Mouse (Mus musculus) mammary gland, adult 2 months (tissue): Measurements from ENCODE around the gene Gm40193. TPM values are rescaled to one million over a fixed set of nuclear protein-coding genes. Genes with fewer than 3 reads are reported as not detected.

ENCODE experiments used
- polyA plus RNA-seq: library from polyadenylated mRNA; depleted of rRNA; stranded (reverse); fragments of >200 nt; gene quantifications from 2 replicates; pipeline ENCODE4 v1.2.3, GENCODE M21; 2012; ENCODE audit warnings: low replicate concordance; rRNA removed

Gm40193 gene
- not detected in 2 replicates for polyA plus RNA-seq

DNA sequence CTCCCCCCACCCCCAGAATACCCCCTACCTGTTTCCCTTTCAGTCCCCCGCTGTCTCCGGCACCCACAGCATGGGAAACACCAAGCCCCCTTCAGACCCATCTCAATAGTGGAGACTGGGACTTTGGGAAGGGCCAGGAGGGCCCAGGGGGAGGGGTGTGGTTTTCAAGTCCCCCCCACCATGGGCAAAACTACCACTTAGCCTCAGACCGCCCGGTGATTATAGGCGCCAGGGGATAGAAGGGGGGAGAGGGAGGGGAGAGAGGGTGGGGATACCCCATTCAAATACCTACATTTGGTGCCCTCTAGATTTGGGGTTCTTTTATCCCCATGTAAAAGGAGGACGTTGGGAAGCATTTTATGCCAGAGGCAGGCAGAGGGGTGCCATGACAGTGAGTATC, at the start of gene Gm40193:
Gm40193 (minus strand) TSS at position 101 of the 400 bp plus-strand sequence.

DNA sequence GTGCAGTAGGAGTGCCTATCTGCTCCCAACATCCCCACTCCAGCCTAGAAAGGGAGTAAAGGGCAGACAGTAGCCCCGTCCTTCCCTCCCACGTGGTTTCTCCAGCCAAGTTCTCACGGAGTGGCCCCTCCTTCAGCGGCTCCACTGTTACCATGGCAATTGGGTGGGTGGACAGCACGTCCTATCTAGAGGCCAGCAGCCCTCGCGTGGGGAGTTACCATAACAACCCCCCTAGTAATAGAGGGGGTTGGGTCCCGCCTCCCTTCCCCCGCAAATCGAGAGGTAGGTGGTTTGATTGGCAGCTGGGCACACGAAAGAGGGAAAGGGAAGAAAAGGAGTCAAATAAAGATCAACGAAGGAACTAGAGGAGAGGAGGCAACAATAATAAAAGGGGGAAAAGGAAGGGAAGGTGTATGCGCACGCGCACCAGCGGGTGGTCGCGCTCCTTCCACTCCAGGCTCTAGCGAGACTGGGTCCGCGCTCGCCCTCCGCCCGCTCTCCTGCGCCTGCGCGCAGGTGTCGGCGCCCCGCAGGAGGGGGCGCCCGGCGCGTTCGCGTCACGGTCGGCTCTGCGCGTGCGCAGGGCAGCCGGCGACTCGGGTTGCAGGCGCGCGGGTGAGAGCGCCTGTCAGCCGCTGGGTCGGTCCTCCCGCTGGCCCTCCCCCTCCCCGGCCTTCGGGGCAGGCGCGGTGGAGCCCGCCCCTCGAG, 29.7 kb upstream of the Gm40193 start, which contains the start of gene Mink1:
Mink1 (plus strand) TSS at position 595 of the 708 bp plus-strand sequence.

DNA sequence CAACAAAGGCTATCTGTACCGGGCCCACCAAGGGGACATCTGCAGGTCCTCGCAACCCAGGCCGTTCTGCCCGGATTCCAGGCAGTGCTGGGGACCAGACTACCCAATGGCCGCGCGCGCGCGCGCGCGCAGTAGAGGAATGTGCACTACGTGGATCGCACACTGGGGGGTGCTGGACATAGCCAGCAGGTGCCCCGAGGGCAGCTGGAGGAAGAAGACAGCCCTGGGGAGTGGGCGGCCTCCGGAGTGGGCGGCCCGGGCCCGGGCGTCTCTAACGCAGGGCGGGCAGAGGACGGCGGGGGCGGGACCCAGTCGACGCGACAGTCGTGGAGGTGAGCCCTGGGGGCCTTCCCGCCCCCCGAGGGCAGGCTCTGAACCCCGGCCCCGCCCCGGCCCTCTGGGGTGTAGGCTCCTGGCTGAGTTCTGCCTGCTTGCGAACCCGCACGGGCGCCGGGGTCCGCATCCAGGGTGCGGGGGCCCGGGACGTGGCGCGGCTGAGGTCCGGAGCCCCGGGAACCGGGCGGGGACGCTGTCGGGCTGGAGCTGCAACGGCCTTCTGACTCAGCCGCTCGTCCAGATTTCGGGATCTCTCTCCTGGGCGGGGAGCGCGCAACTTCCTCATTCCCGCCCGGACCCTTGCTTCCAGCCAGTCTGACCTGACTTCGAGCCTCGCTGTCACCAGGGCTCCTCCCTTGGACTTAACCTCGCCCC, 7.3 kb upstream of the Gm40193 start, which contains the start of gene Pld2:
Pld2 (plus strand) TSS at position 188 of the 711 bp plus-strand sequence.

DNA sequence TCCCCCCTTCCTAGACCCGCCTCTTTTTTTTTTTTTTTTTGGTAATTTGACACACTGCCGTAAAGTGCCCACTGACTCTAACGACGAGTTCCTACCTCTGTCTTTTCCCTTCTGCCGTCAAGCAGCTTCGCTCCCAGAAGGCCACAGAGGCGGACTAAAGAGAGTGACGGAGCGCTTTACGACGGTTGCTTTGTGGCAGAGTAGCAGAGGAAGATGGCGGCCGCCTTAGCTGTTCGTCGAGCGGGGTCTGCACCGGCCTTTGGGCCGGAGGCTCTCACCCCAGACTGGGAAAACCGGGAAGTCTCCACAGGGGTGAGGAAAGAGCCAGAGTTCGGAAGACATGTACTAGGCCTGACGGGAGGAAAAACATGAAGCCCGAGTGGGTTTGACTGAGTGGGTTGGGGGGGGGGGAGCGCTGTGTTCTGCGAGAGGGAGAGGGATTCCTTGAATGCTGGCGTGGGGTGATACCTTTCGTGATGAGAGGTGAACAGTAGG, 7.5 kb downstream of the Gm40193 start, which contains the start of gene Psmb6:
Psmb6 (plus strand) TSS at position 184 of the 495 bp plus-strand sequence.

DNA sequence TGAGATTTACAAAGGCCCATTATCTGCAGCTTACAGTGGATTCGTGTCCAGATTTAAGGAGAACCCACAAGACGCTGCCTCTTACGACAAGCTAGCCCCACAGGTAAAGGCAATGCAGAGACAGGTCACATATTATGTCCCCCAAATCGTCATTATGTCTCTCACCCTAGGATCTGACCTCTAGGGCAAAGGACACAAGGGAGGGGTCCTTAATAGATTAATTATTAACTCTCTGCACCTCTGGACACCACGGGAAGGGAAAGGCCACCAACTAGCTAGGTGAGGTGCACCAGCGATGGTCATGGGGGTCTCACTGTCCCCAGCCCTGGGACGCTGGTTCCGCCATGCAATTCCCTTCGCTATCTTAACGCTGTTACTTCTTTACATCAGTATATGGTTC, 13.8 kb downstream of the Gm40193 start, which contains the start of gene Gltpd2:
Gltpd2 (plus strand) TSS at position 274 of the 400 bp plus-strand sequence.

DNA sequence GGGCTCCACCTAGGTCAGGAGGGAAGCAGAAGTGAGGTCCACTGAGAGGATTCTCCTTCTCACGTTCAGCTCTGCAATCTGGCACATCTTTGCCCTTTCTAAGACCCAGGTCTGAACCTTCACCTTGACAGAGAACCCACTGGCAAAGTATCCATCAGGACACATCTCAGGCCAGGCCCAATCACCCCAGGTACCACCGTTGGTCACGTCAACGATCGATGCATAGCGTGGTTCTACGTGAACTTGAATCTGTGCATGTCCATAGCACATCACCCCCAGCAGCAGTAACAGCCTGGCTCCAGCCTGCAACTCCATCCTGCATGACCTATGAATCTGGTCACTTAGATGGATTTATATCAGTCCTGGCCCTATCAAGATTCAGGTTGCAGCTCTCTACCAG, 18.5 kb downstream of the Gm40193 start, which contains the start of gene Vmo1:
Vmo1 (minus strand) TSS at position 329 of the 400 bp plus-strand sequence.

DNA sequence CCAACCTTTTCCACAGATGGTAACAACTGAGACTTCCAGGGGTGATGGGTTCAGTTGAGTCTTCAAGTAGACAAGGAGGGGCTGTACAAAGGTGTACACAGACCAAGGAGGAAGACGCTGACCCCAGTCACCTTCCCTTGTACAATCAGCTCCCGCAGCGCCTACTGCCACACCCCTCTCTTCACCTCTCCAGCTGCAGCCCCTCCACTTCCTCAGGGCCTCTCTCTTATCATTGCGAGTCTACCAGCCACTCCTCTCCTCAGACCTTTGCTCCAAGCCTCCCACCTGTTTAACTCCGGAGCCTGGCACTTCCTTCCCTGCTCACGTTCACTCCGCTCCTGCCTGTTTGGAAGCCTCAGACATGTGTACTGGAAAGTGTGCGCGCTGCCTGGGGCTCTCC, 27.8 kb downstream of the Gm40193 start, which contains the start of gene Tm4sf5:
Tm4sf5 (plus strand) TSS at position 275 of the 400 bp plus-strand sequence.

Other genes starting within 250 kb of the Gm40193 start
- gene Alox12e, start 210.3 kb downstream of the Gm40193 start, polyA plus RNA-seq: 1.1 and 5.8 TPM in 2 replicates
- 7.3 TPM in 2 replicates for gene Alox15, start 180.9 kb downstream of the Gm40193 start, polyA plus RNA-seq
- 20.5 and 21.3 TPM in 2 replicates for gene Pelp1, start 122.9 kb downstream of the Gm40193 start, polyA plus RNA-seq
- 101 and 115 TPM in 2 replicates for gene Arrb2, start 100.3 kb downstream of the Gm40193 start, polyA plus RNA-seq
- gene Med11, start 81.0 kb downstream of the Gm40193 start, polyA plus RNA-seq: 18.4 and 20.8 TPM in 2 replicates
- gene Zmynd15, start 73.5 kb downstream of the Gm40193 start, polyA plus RNA-seq: 15.4 and 27.1 TPM in 2 replicates
- gene Cxcl16, start 73.0 kb downstream of the Gm40193 start, polyA plus RNA-seq: 55.8 and 86.0 TPM in 2 replicates
- gene Tm4sf5, start 27.7 kb downstream of the Gm40193 start, polyA plus RNA-seq: 0.94 and 1.3 TPM in 2 replicates
- gene Vmo1, start 18.3 kb downstream of the Gm40193 start, polyA plus RNA-seq: 0.23 TPM in 1 of 2 replicates, not detected in the other
- 0.74 TPM in 1 of 2 replicates, not detected in the other for gene Gltpd2, start 13.7 kb downstream of the Gm40193 start, polyA plus RNA-seq
- 252 and 327 TPM in 2 replicates for gene Psmb6, start 7.6 kb downstream of the Gm40193 start, polyA plus RNA-seq
- 28.4 and 44.8 TPM in 2 replicates for gene Pld2, start 7.1 kb upstream of the Gm40193 start, polyA plus RNA-seq
- 64.3 and 105 TPM in 2 replicates for gene Mink1, start 29.9 kb upstream of the Gm40193 start, polyA plus RNA-seq
- not detected in 2 replicates for gene 4930544D05Rik, start 82.9 kb upstream of the Gm40193 start, polyA plus RNA-seq
- 0.42 and 4.9 TPM in 2 replicates for gene Chrne, start 86.3 kb upstream of the Gm40193 start, polyA plus RNA-seq
- 0.09 and 0.17 TPM in 2 replicates for gene Gp1ba, start 106.2 kb upstream of the Gm40193 start, polyA plus RNA-seq
- 136 and 150 TPM in 2 replicates for gene Rnf167, start 114.3 kb upstream of the Gm40193 start, polyA plus RNA-seq
- 123 and 227 TPM in 2 replicates for gene Slc25a11, start 114.5 kb upstream of the Gm40193 start, polyA plus RNA-seq
- 1,240 and 3,635 TPM in 2 replicates for gene Pfn1, start 121.7 kb upstream of the Gm40193 start, polyA plus RNA-seq
- gene Eno3, start 124.3 kb upstream of the Gm40193 start, polyA plus RNA-seq: 11.3 and 926 TPM in 2 replicates
- gene Spag7, start 136.5 kb upstream of the Gm40193 start, polyA plus RNA-seq: 20.5 and 29.2 TPM in 2 replicates
- gene Camta2, start 155.2 kb upstream of the Gm40193 start, polyA plus RNA-seq: 33.8 and 45.0 TPM in 2 replicates
- gene Inca1, start 167.2 kb upstream of the Gm40193 start, polyA plus RNA-seq: 10.5 and 16.7 TPM in 2 replicates
- gene Kif1c, start 167.6 kb upstream of the Gm40193 start, polyA plus RNA-seq: 83.1 and 86.5 TPM in 2 replicates
- 1.7 and 2.0 TPM in 2 replicates for gene Zfp3, start 231.3 kb upstream of the Gm40193 start, polyA plus RNA-seq